Mouse (Mus musculus): ENCODE data around the gene Uck2.

GRCm38 (mm10) chr1:167282768-167283167 is 2.4 kb downstream of the Uck2 start:
- TF ChIP-seq GATA1 (IDR thresholded peaks at IDR 0.05; ENCODE audit: low read length) (no peak), TAL1 (IDR thresholded peaks at IDR 0.05; ENCODE audit: low read length) (no peak)
